Mouse (Mus musculus) thymus, adult 2 months (tissue): ENCODE measurements around the gene 4921524J17Rik.

Experiments used
- CTCF ChIP-seq: fragments of 200-500 bp; IDR thresholded peaks from 2 replicates; pipeline ENCODE4 v1.5.1; 2012; ENCODE audit warnings: mild to moderate bottlenecking, control low read depth, low read length, moderate library complexity, borderline replicate concordance; ENCODE audit not compliant: control insufficient read depth, poor library complexity, insufficient read depth; ENCODE audit errors: extremely low read depth
- POLR2A ChIP-seq: fragments of 200-500 bp; IDR thresholded peaks from 2 replicates; pipeline ENCODE4 v1.6.1; 2012; ENCODE audit warnings: mild to moderate bottlenecking, low read length, control low read depth, moderate library complexity; ENCODE audit not compliant: control insufficient read depth, poor library complexity, insufficient read depth; ENCODE audit errors: extremely low read depth

- TF ChIP-seq POLR2A = no peak
- no peak for TF ChIP-seq CTCF
These were observed 49.8 kb upstream of the 4921524J17Rik start for GRCm38 (mm10) chr8:85482427-85482826.
